8 mouse cellular contexts compared by ENCODE assay signal in genomic region chr7:80197941-80198778, GRCm38 (mm10). TPM values are rescaled to one million over a fixed set of nuclear protein-coding genes. Genes with fewer than 3 reads are reported as not detected.
DNase-seq lines count a peak whose midpoint lies in the region; ATAC-seq and TF ChIP-seq lines count a peak whose summit lies in the region.

No protein-coding gene starts in this region.

- peaks cover 82% of the 10 kb centered on the region for H3K79me2 ChIP-seq in C2C12 (ENCODE audit: control insufficient read depth, insufficient read depth)

- H3K79me3 ChIP-seq in C2C12 (ENCODE audit: low read depth): peaks cover 57% of the 10 kb centered on the region

- H3K27ac ChIP-seq in heart, embryonic 14.5 days (replicated peaks in 1 of 2; ENCODE audit: control insufficient read depth in 1 of 2, insufficient read depth in 1 of 2, low read depth in 2 of 2, low read length in 2 of 2): peak overlapping the region; percentile 27 to 79
- peak overlapping the region; percentile 100 for H3K27ac ChIP-seq in liver, embryonic 15.5 days (replicated peaks)
- peak overlapping the region; percentile 94 for H3K27ac ChIP-seq in neural tube, embryonic 12.5 days

- under 1% methylated on average over 69 of the region's 74 CpGs for WGBS in heart, embryonic 14.5 days
- WGBS in liver, embryonic 15.5 days (ENCODE audit: insufficient replicate concordance): under 1% methylated on average over 73 of the region's 74 CpGs
- under 1% methylated on average over 69 of the region's 74 CpGs for WGBS in neural tube, embryonic 12.5 days

- H3K4me3 ChIP-seq in C2C12 (ENCODE audit: insufficient read depth, poor library complexity, severe bottlenecking): peak overlapping the region; percentile 59
- peak overlapping the region; percentile 64 to 65 for H3K4me3 ChIP-seq in heart, embryonic 14.5 days (ENCODE audit: control insufficient read depth in 1 of 2, insufficient read depth in 1 of 2, low read depth in 1 of 2, low read length in 2 of 2)
- H3K4me3 ChIP-seq in liver, embryonic 15.5 days (replicated peaks): peak overlapping the region; percentile 91
- peak overlapping the region; percentile 66 for H3K4me3 ChIP-seq in neural tube, embryonic 12.5 days

- H3K9ac ChIP-seq in heart, embryonic 14.5 days (ENCODE audit: low read length): peak overlapping the region; percentile 79
- peak overlapping the region; percentile 97 for H3K9ac ChIP-seq in liver, embryonic 15.5 days
- peak overlapping the region; percentile 79 for H3K9ac ChIP-seq in neural tube, embryonic 12.5 days

- TF ChIP-seq CTCF in C2C12 (IDR thresholded peaks at IDR 0.05; ENCODE audit: control insufficient read depth, insufficient read depth, insufficient read length): no peak

- DNase-seq in brain, adult 2 months (ENCODE audit: low read depth, low spot score): peak; percentile 85
- DNase-seq in fibroblast of lung, adult 2 months (ENCODE audit: low read depth): peak; percentile 51
- peak; percentile 90 for DNase-seq in kidney, postnatal 14 days
- DNase-seq in telencephalon, adult 2 months (ENCODE audit: low read depth, low spot score): peak; percentile 58

- peak overlapping the region; percentile 66 for H3ac ChIP-seq in C2C12 (ENCODE audit: control insufficient read depth, insufficient read length, low read depth)

- H3K9me3 ChIP-seq in heart, embryonic 14.5 days (ENCODE audit: control insufficient read depth, low read length): no peaks in the 10 kb centered on the region
- no peaks in the 10 kb centered on the region for H3K9me3 ChIP-seq in liver, embryonic 15.5 days (replicated peaks)
- H3K9me3 ChIP-seq in neural tube, embryonic 12.5 days: no peaks in the 10 kb centered on the region

- ATAC-seq in heart, embryonic 14.5 days (ENCODE audit: insufficient number of reproducible peaks, insufficient read depth, low FRiP score, low read depth): peak; percentile 86
- peak; percentile 78 for ATAC-seq in liver, embryonic 15.5 days (ENCODE audit: insufficient read depth)
- peak; percentile 92 for ATAC-seq in neural tube, embryonic 12.5 days (ENCODE audit: low FRiP score, low read depth)

- H3K36me3 ChIP-seq in C2C12 (ENCODE audit: control insufficient read depth, insufficient read depth): peaks cover 24% of the 10 kb centered on the region
- H3K36me3 ChIP-seq in heart, embryonic 14.5 days (ENCODE audit: control insufficient read depth, insufficient read depth, low read length): peaks cover 8% of the 10 kb centered on the region; the same call in 1 of the 2 replicates
- peaks cover 31% of the 10 kb centered on the region for H3K36me3 ChIP-seq in liver, embryonic 15.5 days (replicated peaks)
- H3K36me3 ChIP-seq in neural tube, embryonic 12.5 days: peaks cover 3% of the 10 kb centered on the region; the same call in 1 of the 2 replicates

- peak overlapping the region; percentile 82 for H3K4me2 ChIP-seq in heart, embryonic 14.5 days (ENCODE audit: low read length)
- H3K4me2 ChIP-seq in liver, embryonic 15.5 days: peak overlapping the region; percentile 91
- peak overlapping the region; percentile 77 for H3K4me2 ChIP-seq in neural tube, embryonic 12.5 days (replicated peaks)

- H3K4me1 ChIP-seq in heart, embryonic 14.5 days (ENCODE audit: control insufficient read depth in 2 of 2, insufficient read depth in 2 of 2, low read length in 2 of 2): peaks cover 7 to 18% of the 10 kb centered on the region in 2 experiments
- H3K4me1 ChIP-seq in liver, embryonic 15.5 days (replicated peaks): peaks cover 92% of the 10 kb centered on the region
- peaks cover 60% of the 10 kb centered on the region for H3K4me1 ChIP-seq in neural tube, embryonic 12.5 days

- no peaks in the 10 kb centered on the region for H3K27me3 ChIP-seq in C2C12 (ENCODE audit: control insufficient read depth, insufficient read depth, insufficient read length)
- no peaks in the 10 kb centered on the region for H3K27me3 ChIP-seq in heart, embryonic 14.5 days (ENCODE audit: control insufficient read depth, insufficient read depth, low read length)
- no peaks in the 10 kb centered on the region for H3K27me3 ChIP-seq in liver, embryonic 15.5 days
- H3K27me3 ChIP-seq in neural tube, embryonic 12.5 days (replicated peaks): no peaks in the 10 kb centered on the region

TF ChIP-seq in C2C12, 6 proteins besides CTCF, POLR2A, EP300 and RAD21:
- TF ChIP-seq MYOD1 (IDR thresholded peaks at IDR 0.05; ENCODE audit: control insufficient read depth, insufficient read length, low read depth) (no peak), CEBPB (IDR thresholded peaks at IDR 0.05; ENCODE audit: low read depth) (no peak), USF1 (IDR thresholded peaks at IDR 0.05; ENCODE audit: low read depth) (peak; percentile 90), MAX (IDR thresholded peaks at IDR 0.05) (peak; percentile 70), FOSL1 (IDR thresholded peaks at IDR 0.05; ENCODE audit: insufficient read depth, low read length, poor library complexity, severe bottlenecking) (no peak), MYOG (IDR thresholded peaks at IDR 0.05; ENCODE audit: control insufficient read depth, extremely low read depth, insufficient read length) (no peak)

RNA-seq across cellular contexts. Expression of gene Sema4b, which starts 11.5 kb away (rescaled TPM):
- polyA plus RNA-seq in C2C12 (2012; fragmentation: generic; extraction: Trizol): 19.8 TPM
- 11.8 and 12.4 TPM in 2 replicates for polyA plus RNA-seq in heart, embryonic 14.5 days (2014; fragmentation: Nextera tagmentation; extraction: Ambion mirVana)
- 15.2 and 15.5 TPM in 2 replicates for polyA plus RNA-seq in liver, embryonic 15.5 days (2015; fragmentation: Nextera tagmentation; extraction: Ambion mirVana)
- polyA plus RNA-seq in neural tube, embryonic 12.5 days (2016; fragmentation: Nextera tagmentation; extraction: Ambion mirVana): 18.9 and 20.5 TPM in 2 replicates

RNA-seq across cellular contexts. Expression of gene Cib1, which starts 34.5 kb away (rescaled TPM):
- 131 TPM for polyA plus RNA-seq in C2C12 (2012; fragmentation: generic; extraction: Trizol)
- 56.1 and 57.6 TPM in 2 replicates for polyA plus RNA-seq in heart, embryonic 14.5 days (2014; fragmentation: Nextera tagmentation; extraction: Ambion mirVana)
- polyA plus RNA-seq in liver, embryonic 15.5 days (2015; fragmentation: Nextera tagmentation; extraction: Ambion mirVana): 84.7 and 85.0 TPM in 2 replicates
- 43.1 and 47.5 TPM in 2 replicates for polyA plus RNA-seq in neural tube, embryonic 12.5 days (2016; fragmentation: Nextera tagmentation; extraction: Ambion mirVana)

RNA-seq across cellular contexts. Expression of gene Gdpgp1, which starts 34.5 kb away (rescaled TPM):
- 1.2 TPM for polyA plus RNA-seq in C2C12 (2012; fragmentation: generic; extraction: Trizol)
- polyA plus RNA-seq in heart, embryonic 14.5 days (2014; fragmentation: Nextera tagmentation; extraction: Ambion mirVana): 3.3 and 3.6 TPM in 2 replicates
- 2.0 and 2.1 TPM in 2 replicates for polyA plus RNA-seq in liver, embryonic 15.5 days (2015; fragmentation: Nextera tagmentation; extraction: Ambion mirVana)
- 4.9 and 5.0 TPM in 2 replicates for polyA plus RNA-seq in neural tube, embryonic 12.5 days (2016; fragmentation: Nextera tagmentation; extraction: Ambion mirVana)

RNA-seq across cellular contexts. Expression of gene Ttll13, which starts 48.0 kb away (rescaled TPM):
- polyA plus RNA-seq in C2C12 (2012; fragmentation: generic; extraction: Trizol): not detected
- 0.62 and 1.6 TPM in 2 replicates for polyA plus RNA-seq in heart, embryonic 14.5 days (2014; fragmentation: Nextera tagmentation; extraction: Ambion mirVana)
- polyA plus RNA-seq in liver, embryonic 15.5 days (2015; fragmentation: Nextera tagmentation; extraction: Ambion mirVana): 0.16 and 0.20 TPM in 2 replicates
- 1.2 and 2.0 TPM in 2 replicates for polyA plus RNA-seq in neural tube, embryonic 12.5 days (2016; fragmentation: Nextera tagmentation; extraction: Ambion mirVana)

Comparison
In these comparisons a context has a peak if more than half of its experiments do, and no peak if none do; other contexts are left out.
1. Peak in every context shown above with its lines: DNase-seq, ATAC-seq, H3K4me3 ChIP-seq and H3K27ac ChIP-seq.